Mouse (Mus musculus) cortical plate, adult 2 months (tissue): ENCODE results near the gene Fbxo44.

ENCODE experiments used
- CTCF ChIP-seq: fragments of 200-500 bp; IDR thresholded peaks from 2 replicates; pipeline ENCODE4 v1.5.1; 2011; ENCODE audit warnings: mild to moderate bottlenecking, control low read depth, low read length; ENCODE audit not compliant: insufficient read depth; ENCODE audit errors: extremely low read depth
- POLR2A ChIP-seq: fragments of 200-500 bp; IDR thresholded peaks from 2 replicates; pipeline ENCODE4 v1.6.1; 2011; ENCODE audit warnings: mild to moderate bottlenecking, low read length, control low read depth; ENCODE audit not compliant: insufficient read depth; ENCODE audit errors: extremely low read depth

DNA sequence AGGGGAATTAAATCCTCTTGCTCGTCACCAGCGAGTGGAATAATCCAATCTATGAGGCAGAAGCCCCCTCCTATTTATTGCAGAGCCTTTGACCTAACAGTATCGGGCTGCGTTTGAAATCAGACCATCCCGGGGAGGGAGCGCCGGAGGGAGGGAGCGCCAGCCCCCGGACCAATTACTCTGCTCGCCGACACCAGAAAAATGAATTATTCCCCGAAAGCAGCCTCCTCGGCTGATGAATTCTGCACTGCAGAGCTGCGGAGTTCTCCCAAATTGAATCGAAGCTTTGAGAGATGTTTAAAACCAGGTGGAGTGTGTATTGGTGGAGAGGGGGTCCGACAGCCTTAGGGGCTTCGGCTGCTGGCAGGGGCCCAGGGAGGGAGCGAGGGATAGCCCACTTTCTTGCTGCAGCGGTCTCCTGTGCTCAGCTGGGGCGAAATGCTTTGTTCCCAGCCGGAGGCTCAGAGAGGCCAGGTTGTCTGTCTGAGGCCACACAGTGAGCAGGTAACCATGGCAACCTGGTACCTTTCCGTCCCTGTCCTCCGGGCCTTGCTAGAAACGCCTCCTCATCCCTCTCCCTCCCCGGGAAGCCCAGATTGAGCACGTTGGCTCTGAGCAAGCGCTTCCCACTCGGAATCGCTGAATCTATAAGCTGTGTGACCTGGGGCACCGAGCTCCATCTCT lies 13.7 kb upstream of the Fbxo44 start:
- no peak for TF ChIP-seq CTCF
- TF ChIP-seq POLR2A: no peak
